Mouse (Mus musculus): ENCODE measurements around the gene Nfya. TPM values are rescaled to one million over a fixed set of nuclear protein-coding genes. Genes with fewer than 3 reads are reported as not detected.

Nfya gene
- polyA plus RNA-seq, 1 experiment from 2014 or later: 13.7 TPM

- Histone ChIP-seq H3K4me3 (no peak overlapping the region), H3K9me3 (replicated peaks) (no peaks in the 10 kb centered on the region), H3K9ac (no peak overlapping the region), H3K27me3 (replicated peaks) (no peaks in the 10 kb centered on the region), H3K36me3 (peaks cover 88% of the 10 kb centered on the region), H3K4me2 (no peak overlapping the region), H3K27ac (ENCODE audit: poor library complexity, severe bottlenecking) (no peak overlapping the region), H3K4me1 (replicated peaks) (no peaks in the 10 kb centered on the region)
- ATAC-seq (ENCODE audit: insufficient number of reproducible peaks, low FRiP score): no peak
- WGBS: 73% methylated on average over 5 of the region's 5 CpGs
Observed at GRCm38 (mm10) chr17:48389442-48389841, 20.3 kb downstream of the Nfya start.

GRCm38 (mm10) chr17:48388666-48389065 is 21.0 kb downstream of the Nfya start:
- Histone ChIP-seq H3K4me2 (no peak overlapping the region), H3K4me1 (replicated peaks) (no peaks in the 10 kb centered on the region), H3K9me3 (replicated peaks) (no peaks in the 10 kb centered on the region), H3K27ac (ENCODE audit: poor library complexity, severe bottlenecking) (no peak overlapping the region), H3K4me3 (no peak overlapping the region), H3K36me3 (peaks cover 80% of the 10 kb centered on the region), H3K27me3 (replicated peaks) (no peaks in the 10 kb centered on the region), H3K9ac (no peak overlapping the region)
- ATAC-seq (ENCODE audit: insufficient number of reproducible peaks, low FRiP score): no peak
- WGBS: 84% methylated on average over 2 of the region's 2 CpGs

- H3K4me1 ChIP-seq (replicated peaks): no peaks in the 10 kb centered on the region
- no peaks in the 10 kb centered on the region for H3K27me3 ChIP-seq (replicated peaks)
- no peak overlapping the region for H3K4me3 ChIP-seq
- 75% methylated on average over 2 of the region's 2 CpGs for WGBS
- no peak overlapping the region for H3K4me2 ChIP-seq
- H3K36me3 ChIP-seq: peaks cover 53% of the 10 kb centered on the region
- H3K27ac ChIP-seq (ENCODE audit: poor library complexity, severe bottlenecking): no peak overlapping the region
- no peak for ATAC-seq (ENCODE audit: insufficient number of reproducible peaks, low FRiP score)
- no peak overlapping the region for H3K9ac ChIP-seq
- no peaks in the 10 kb centered on the region for H3K9me3 ChIP-seq (replicated peaks)
Observed at GRCm38 (mm10) chr17:48385786-48386461, 23.8 kb downstream of the Nfya start.

GRCm38 (mm10) chr17:48379050-48379449 is 30.7 kb downstream of the Nfya start:
- H3K4me1 ChIP-seq (replicated peaks): no peaks in the 10 kb centered on the region
- no peak overlapping the region for H3K4me2 ChIP-seq
- no peaks in the 10 kb centered on the region for H3K27me3 ChIP-seq (replicated peaks)
- no peak overlapping the region for H3K27ac ChIP-seq (ENCODE audit: poor library complexity, severe bottlenecking)
- ATAC-seq (ENCODE audit: insufficient number of reproducible peaks, low FRiP score): no peak
- no peak overlapping the region for H3K4me3 ChIP-seq
- H3K9ac ChIP-seq: no peak overlapping the region
- H3K36me3 ChIP-seq: no peaks in the 10 kb centered on the region
- no peaks in the 10 kb centered on the region for H3K9me3 ChIP-seq (replicated peaks)

GRCm38 (mm10) chr17:48376102-48376501 is 33.6 kb downstream of the Nfya start:
- WGBS: 82% methylated on average over 1 of the region's 1 CpGs
- ATAC-seq (ENCODE audit: insufficient number of reproducible peaks, low FRiP score): no peak
- H3K27me3 ChIP-seq (replicated peaks): no peaks in the 10 kb centered on the region

GRCm38 (mm10) chr17:48372987-48373386 is 36.7 kb downstream of the Nfya start:
- H3K36me3 ChIP-seq: no peaks in the 10 kb centered on the region
- no peak overlapping the region for H3K27ac ChIP-seq (ENCODE audit: poor library complexity, severe bottlenecking)
- H3K9me3 ChIP-seq (replicated peaks): peaks cover 8% of the 10 kb centered on the region; the same call in 1 of the 2 replicates
- ATAC-seq (ENCODE audit: insufficient number of reproducible peaks, low FRiP score): no peak
- H3K4me3 ChIP-seq: no peak overlapping the region
- no peaks in the 10 kb centered on the region for H3K4me1 ChIP-seq (replicated peaks)
- no peak overlapping the region for H3K4me2 ChIP-seq
- H3K27me3 ChIP-seq (replicated peaks): no peaks in the 10 kb centered on the region
- no peak overlapping the region for H3K9ac ChIP-seq
- 69% methylated on average over 8 of the region's 8 CpGs for WGBS

More at GRCm38 (mm10) chr17:48376102-48376501, 33.6 kb downstream of the Nfya start:
- no peak overlapping the region for H3K27ac ChIP-seq (ENCODE audit: poor library complexity, severe bottlenecking)
- H3K4me2 ChIP-seq: no peak overlapping the region
- no peak overlapping the region for H3K9ac ChIP-seq
- H3K4me1 ChIP-seq (replicated peaks): no peaks in the 10 kb centered on the region
- no peaks in the 10 kb centered on the region for H3K9me3 ChIP-seq (replicated peaks)
- H3K36me3 ChIP-seq: no peaks in the 10 kb centered on the region
- H3K4me3 ChIP-seq: no peak overlapping the region

- Histone ChIP-seq H3K4me1 (replicated peaks) (no peaks in the 10 kb centered on the region), H3K36me3 (no peaks in the 10 kb centered on the region), H3K27me3 (replicated peaks) (no peaks in the 10 kb centered on the region), H3K9me3 (replicated peaks) (peaks cover 8% of the 10 kb centered on the region; the same call in 1 of the 2 replicates), H3K27ac (ENCODE audit: poor library complexity, severe bottlenecking) (no peak overlapping the region), H3K4me3 (no peak overlapping the region), H3K9ac (no peak overlapping the region), H3K4me2 (no peak overlapping the region)
- ATAC-seq (ENCODE audit: insufficient number of reproducible peaks, low FRiP score): no peak
Observed at GRCm38 (mm10) chr17:48371621-48372020, 38.1 kb downstream of the Nfya start.

- peaks cover 8% of the 10 kb centered on the region; the same call in 1 of the 2 replicates for H3K9me3 ChIP-seq (replicated peaks)
- no peak for ATAC-seq (ENCODE audit: insufficient number of reproducible peaks, low FRiP score)
- H3K9ac ChIP-seq: no peak overlapping the region
- 63% methylated on average over 5 of the region's 5 CpGs for WGBS
- H3K36me3 ChIP-seq: no peaks in the 10 kb centered on the region
- H3K27me3 ChIP-seq (replicated peaks): no peaks in the 10 kb centered on the region
- H3K4me3 ChIP-seq: no peak overlapping the region
- peaks cover 18% of the 10 kb centered on the region for H3K4me1 ChIP-seq (replicated peaks)
- no peak overlapping the region for H3K27ac ChIP-seq (ENCODE audit: poor library complexity, severe bottlenecking)
- H3K4me2 ChIP-seq: no peak overlapping the region
Observed at GRCm38 (mm10) chr17:48366806-48367205, 42.9 kb downstream of the Nfya start.

GRCm38 (mm10) chr17:48365511-48366155 is 44.1 kb downstream of the Nfya start:
- Histone ChIP-seq H3K9me3 (replicated peaks) (peaks cover 8% of the 10 kb centered on the region; the same call in 1 of the 2 replicates), H3K9ac (no peak overlapping the region), H3K27ac (ENCODE audit: poor library complexity, severe bottlenecking) (no peak overlapping the region), H3K4me2 (no peak overlapping the region), H3K4me3 (no peak overlapping the region), H3K4me1 (replicated peaks) (peaks cover 25% of the 10 kb centered on the region), H3K27me3 (replicated peaks) (no peaks in the 10 kb centered on the region), H3K36me3 (no peaks in the 10 kb centered on the region)
- ATAC-seq (ENCODE audit: insufficient number of reproducible peaks, low FRiP score): no peak
- 71% methylated on average over 9 of the region's 9 CpGs for WGBS

- Histone ChIP-seq H3K9ac (no peak overlapping the region), H3K27me3 (replicated peaks) (no peaks in the 10 kb centered on the region), H3K4me2 (no peak overlapping the region), H3K4me1 (replicated peaks) (peaks cover 32% of the 10 kb centered on the region), H3K36me3 (no peaks in the 10 kb centered on the region), H3K9me3 (replicated peaks) (no peaks in the 10 kb centered on the region), H3K27ac (ENCODE audit: poor library complexity, severe bottlenecking) (no peak overlapping the region), H3K4me3 (no peak overlapping the region)
- WGBS: 49% methylated on average over 6 of the region's 6 CpGs
- no peak for ATAC-seq (ENCODE audit: insufficient number of reproducible peaks, low FRiP score)
Observed at GRCm38 (mm10) chr17:48363421-48363965, 46.2 kb downstream of the Nfya start.

GRCm38 (mm10) chr17:48362966-48363365 is 46.7 kb downstream of the Nfya start:
- ATAC-seq (ENCODE audit: insufficient number of reproducible peaks, low FRiP score): no peak
- Histone ChIP-seq H3K4me2 (no peak overlapping the region), H3K4me3 (no peak overlapping the region), H3K9ac (no peak overlapping the region), H3K27ac (ENCODE audit: poor library complexity, severe bottlenecking) (no peak overlapping the region), H3K27me3 (replicated peaks) (no peaks in the 10 kb centered on the region), H3K9me3 (replicated peaks) (no peaks in the 10 kb centered on the region), H3K36me3 (no peaks in the 10 kb centered on the region), H3K4me1 (replicated peaks) (peaks cover 32% of the 10 kb centered on the region)
- WGBS: 77% methylated on average over 8 of the region's 8 CpGs
